Mouse (Mus musculus): Measurements from ENCODE around the gene Uaca.

DNA sequence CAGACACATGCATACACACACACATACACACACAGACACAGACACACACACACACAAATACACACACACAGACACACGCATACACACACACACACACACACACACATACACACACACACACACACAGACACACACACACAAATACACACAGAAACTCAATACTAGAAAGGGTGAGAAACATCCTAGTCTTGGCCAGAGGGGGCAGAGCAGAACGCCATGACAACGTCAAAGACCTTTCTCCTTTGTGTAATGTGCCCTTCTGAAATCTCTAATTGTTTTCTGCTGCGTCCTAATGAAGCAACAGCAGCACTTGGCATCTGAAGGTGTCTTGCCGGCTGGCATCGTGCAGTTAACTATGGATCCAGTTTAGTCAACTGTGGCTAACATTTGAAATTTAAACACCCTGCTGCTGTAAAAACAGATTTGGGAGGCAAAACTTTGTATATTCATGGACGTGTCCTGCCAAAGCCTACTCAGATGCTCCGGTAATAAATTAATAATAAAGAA lies 83.8 kb downstream of the Uaca start:
- TF ChIP-seq POLR2A (IDR thresholded peaks at IDR 0.05; ENCODE audit: low read depth, low read length) (no peak), CTCF (IDR thresholded peaks at IDR 0.05; ENCODE audit: extremely low read depth, insufficient read depth, insufficient read length, insufficient replicate concordance) (no peak)
